Mouse (Mus musculus) gastrocnemius, adult 18-20 months (tissue): Measurements from ENCODE around the gene Nlrp4a. TPM values are rescaled to one million over a fixed set of nuclear protein-coding genes. Genes with fewer than 3 reads are reported as not detected.
"Not testable (repeated sequence)": the region's sequence is repeated elsewhere in the genome, so short reads cannot be mapped to it uniquely, and the experiment has no call there.

ENCODE experiments used
- DNase-seq: peaks from one replicate; pipeline ENCODE4 v3.0.0; 2021; ENCODE audit warnings: low spot score
- long read RNA-seq, 2 experiments: library from polyadenylated mRNA; stranded (forward); transcript quantifications; one replicate each; pipeline ENCODE4 v2.0.0; 2021
- total RNA-seq, 2 experiments: library from RNA; stranded (reverse); gene quantifications; 2 replicates each; pipeline ENCODE4 v1.2.3; 2021

Gene Nlrp4a
- not detected for total RNA-seq
- long read RNA-seq, experiment 1 = 0 reads
- long read RNA-seq, experiment 2 = 0 reads

DNA sequence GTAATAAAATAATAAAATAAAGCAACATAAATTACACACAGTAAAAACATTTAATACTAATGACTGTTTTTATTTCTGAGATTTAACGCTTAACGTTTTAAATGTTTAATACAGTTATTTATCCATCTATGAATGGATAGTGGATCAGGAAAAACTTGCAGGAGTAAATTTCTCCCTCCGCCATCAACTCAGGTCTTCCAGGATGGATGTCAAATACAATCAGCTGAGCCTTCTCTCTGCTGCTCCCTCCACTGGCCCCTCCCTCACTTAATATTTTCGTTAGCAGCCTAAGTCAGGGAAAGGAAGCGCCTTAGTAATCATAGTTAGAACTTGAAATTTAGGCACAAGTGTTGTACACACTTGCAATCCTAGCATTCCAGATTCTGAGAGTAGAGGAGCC, at the start of gene Nlrp4a:
TSS of gene Nlrp4a (plus strand) at position 301 of the 400 bp plus-strand sequence.
- DNase-seq = no peak

DNA sequence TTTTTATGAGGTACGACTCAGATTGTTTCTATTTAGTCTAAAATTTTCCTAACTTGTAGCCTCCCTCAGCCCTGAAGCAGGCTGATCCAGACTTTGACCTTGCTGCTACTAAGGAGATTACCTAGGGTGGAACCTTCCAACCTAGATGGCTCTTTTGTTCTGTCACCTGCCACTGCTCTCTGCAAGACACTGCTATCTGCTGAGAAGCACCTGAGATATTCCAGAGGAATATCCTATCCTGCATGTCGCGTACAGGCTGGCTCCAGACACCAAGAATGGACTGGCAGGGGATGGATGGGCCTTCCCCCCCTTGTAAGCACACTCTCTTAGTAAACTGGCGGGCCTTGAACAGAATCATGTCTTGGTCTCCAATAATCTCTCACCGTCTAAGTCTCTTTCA, 48.2 kb upstream of the Nlrp4a start:
- DNase-seq = not testable (repeated sequence)

DNA sequence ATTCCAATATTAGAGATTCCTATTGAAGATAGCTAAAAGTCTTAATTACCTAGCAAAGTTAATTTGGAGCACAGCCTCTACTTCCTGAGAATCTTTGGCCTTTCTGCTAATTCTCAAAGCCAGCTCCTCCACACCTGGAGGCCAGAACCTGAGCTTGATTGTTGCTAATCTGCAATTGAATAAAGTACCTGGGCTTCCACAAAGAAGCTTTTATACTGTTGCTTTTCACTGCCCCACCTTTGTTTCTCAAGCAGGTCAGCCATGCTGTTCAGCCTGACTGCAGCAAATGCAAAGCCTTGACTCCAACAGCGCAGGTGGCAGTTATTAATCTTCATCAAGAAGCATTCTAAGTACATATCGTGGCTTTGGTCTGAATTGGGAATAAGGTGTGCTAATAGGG, 43.8 kb upstream of the Nlrp4a start:
- not testable (repeated sequence) for DNase-seq

- DNase-seq = not testable (repeated sequence)
These were observed 43.1 kb upstream of the Nlrp4a start for GRCm38 (mm10) chr7:26391811-26392210.

DNA sequence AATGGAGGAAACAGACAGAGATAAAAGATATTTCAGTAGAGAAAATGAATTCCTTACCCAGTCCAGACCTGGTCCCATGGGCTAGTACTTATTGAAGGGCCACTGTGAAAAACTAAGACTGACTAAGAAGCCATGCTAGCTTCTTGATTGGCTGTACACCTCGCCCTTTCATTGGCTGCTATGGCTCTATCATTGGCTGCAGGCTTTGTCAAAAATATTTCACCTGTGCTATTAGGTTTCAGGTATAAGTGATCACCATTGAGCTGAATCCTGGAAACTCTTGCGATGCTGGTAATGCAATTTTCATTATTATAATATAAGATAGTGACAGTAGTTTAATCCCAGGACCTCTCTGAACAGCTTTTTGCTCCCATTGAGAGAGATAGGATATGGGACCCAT, 31.3 kb upstream of the Nlrp4a start, which contains the start of gene Nlrp9c:
TSS of gene Nlrp9c (minus strand) at position 101 of the 400 bp plus-strand sequence.
- DNase-seq = not testable (repeated sequence)

DNA sequence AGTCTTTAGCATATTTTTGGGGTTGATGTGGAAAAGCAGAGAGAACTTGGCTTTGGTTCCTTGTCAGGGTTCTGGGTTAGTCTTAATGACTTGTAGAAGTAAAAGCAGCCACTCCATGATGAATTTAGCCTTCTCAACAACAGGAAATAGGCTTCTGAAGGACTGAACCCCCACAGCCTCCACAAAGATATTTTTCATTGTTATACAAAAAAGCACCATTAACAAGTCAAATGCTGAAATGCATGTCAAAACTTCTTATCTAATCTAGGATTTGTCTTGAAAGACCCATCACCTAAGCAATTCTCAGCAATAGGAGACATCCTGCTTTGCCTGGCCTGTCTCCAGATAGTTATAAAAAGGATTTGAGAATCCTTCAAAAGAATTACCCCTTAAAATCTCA, 41.8 kb downstream of the Nlrp4a start:
- no peak for DNase-seq

DNA sequence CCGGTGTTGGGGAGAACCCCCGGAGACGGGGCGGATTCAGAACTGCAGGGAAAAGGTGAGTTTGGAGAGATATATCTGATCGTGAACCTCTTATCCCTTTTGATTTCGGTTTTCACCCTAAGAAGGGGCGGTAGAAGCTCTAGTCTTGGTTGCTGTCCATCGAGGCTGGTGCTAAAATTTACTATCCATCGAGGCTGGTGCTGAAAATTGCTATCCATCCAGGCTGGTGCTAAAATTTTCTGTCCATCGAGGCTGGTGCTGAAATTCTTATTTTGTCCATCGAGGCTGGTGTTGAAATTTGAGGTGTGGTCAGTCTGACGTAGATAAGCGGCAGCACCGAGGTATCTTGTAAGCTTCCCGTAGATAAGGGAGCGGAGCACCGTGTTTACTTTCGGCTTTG, 54.6 kb downstream of the Nlrp4a start:
- DNase-seq = not testable (repeated sequence)

Other genes with a start within 250 kb of the Nlrp4a start
- not detected for gene Vmn1r184, start 174.8 kb upstream of the Nlrp4a start, total RNA-seq
- under 1 TPM in 1 of 2 experiments, not detected in 1; 0.21 TPM for gene Cyp2a4, start 127.9 kb upstream of the Nlrp4a start, total RNA-seq
- not detected for gene Nlrp9c, start 31.4 kb upstream of the Nlrp4a start, total RNA-seq
- gene Nlrp9a, start 99.9 kb downstream of the Nlrp4a start, total RNA-seq = not detected
- gene Vmn1r185, start 183.4 kb downstream of the Nlrp4a start, total RNA-seq = not detected